Mouse (Mus musculus) intestine, embryonic 16.5 days (tissue): ENCODE results near the gene Rnd1. TPM values are rescaled to one million over a fixed set of nuclear protein-coding genes. Genes with fewer than 3 reads are reported as not detected.

Experiments
- ATAC-seq: fragments of 200-750 bp; cut with Nextera tagmentation; 2 replicates; pipeline ENCODE4 v1.8.0; 2017; ENCODE audit warnings: moderate TSS enrichment, moderate library complexity
- H3K27ac ChIP-seq: fragments of 300-500 bp; sonication (generic); 2 replicates; pipeline ENCODE4 v1.5.1; 2014; ENCODE audit warnings: mild to moderate bottlenecking, low read length
- H3K27me3 ChIP-seq: fragments of 300-500 bp; sonication (generic); replicated peaks from 2 replicates; pipeline ENCODE4 v1.6.1; 2014; ENCODE audit warnings: low read length, control low read depth, mixed read lengths; ENCODE audit not compliant: control insufficient read depth, insufficient read depth
- H3K36me3 ChIP-seq: fragments of 300-500 bp; sonication (generic); 2 replicates; pipeline ENCODE4 v1.6.1; 2014; ENCODE audit warnings: low read length, control low read depth; ENCODE audit not compliant: control insufficient read depth, insufficient read depth
- H3K4me1 ChIP-seq: fragments of 300-500 bp; sonication (generic); 2 replicates; pipeline ENCODE4 v1.6.1; 2014; ENCODE audit warnings: low read length, control low read depth, mixed read lengths; ENCODE audit not compliant: control insufficient read depth, insufficient read depth
- H3K4me2 ChIP-seq: fragments of 300-500 bp; sonication (generic); 2 replicates; pipeline ENCODE4 v1.6.1; 2014; ENCODE audit warnings: low read depth, low read length, control low read depth
- H3K4me3 ChIP-seq: fragments of 300-500 bp; sonication (generic); 2 replicates; pipeline ENCODE4 v1.5.1; 2014; ENCODE audit warnings: mild to moderate bottlenecking, low read length
- H3K9ac ChIP-seq: fragments of 300-500 bp; sonication (generic); 2 replicates; pipeline ENCODE4 v1.6.1; 2014; ENCODE audit warnings: low read depth, low read length
- H3K9me3 ChIP-seq: fragments of 300-500 bp; sonication (generic); 2 replicates; pipeline ENCODE4 v1.6.1; 2016; ENCODE audit warnings: low read length, control low read depth; ENCODE audit not compliant: control insufficient read depth
- WGBS: fragments of 180-500 bp; shearing (Covaris S2); extraction: QIAGEN DNeasy Blood & Tissue Kit; methylation state at CpG from one replicate; pipeline ENCODE4 v1.1.7; 2014; 5-methylcytosine and 5-hydroxymethylcytosine counted together
- polyA plus RNA-seq: library from polyadenylated mRNA; unstranded; fragments of >200 nt; fragmentation: Nextera tagmentation; extraction: Ambion mirVana; gene quantifications from 2 replicates; pipeline ENCODE4 v1.2.1, GENCODE M21; 2015

The Rnd1 gene
- polyA plus RNA-seq, 1 experiment from 2014 or later, result 0.95 TPM

- peaks cover 13% of the 10 kb centered on the region for H3K4me1 ChIP-seq
- no peaks in the 10 kb centered on the region for H3K9me3 ChIP-seq
- no peak overlapping the region for H3K4me2 ChIP-seq
- H3K27ac ChIP-seq, result no peak overlapping the region
- no peak overlapping the region for H3K4me3 ChIP-seq
- H3K9ac ChIP-seq, result no peak overlapping the region
- peaks cover 28% of the 10 kb centered on the region for H3K27me3 ChIP-seq
- WGBS, result 79% methylated on average over 7 of the region's 7 CpGs
- no peaks in the 10 kb centered on the region for H3K36me3 ChIP-seq
- no peak for ATAC-seq
Observed at GRCm38 (mm10) chr15:98673732-98674131, 3.5 kb downstream of the Rnd1 start.

- no peak for ATAC-seq
- H3K9ac ChIP-seq, result no peak overlapping the region
- H3K9me3 ChIP-seq, result no peaks in the 10 kb centered on the region
- no peaks in the 10 kb centered on the region for H3K36me3 ChIP-seq
- no peak overlapping the region for H3K27ac ChIP-seq
- WGBS, result 50% methylated on average over 4 of the region's 4 CpGs
- peaks cover 12% of the 10 kb centered on the region for H3K4me1 ChIP-seq
- no peak overlapping the region for H3K4me3 ChIP-seq
- H3K27me3 ChIP-seq, result peaks cover 23% of the 10 kb centered on the region
- H3K4me2 ChIP-seq, result no peak overlapping the region
Observed at GRCm38 (mm10) chr15:98672592-98672991, 4.7 kb downstream of the Rnd1 start.

DNA sequence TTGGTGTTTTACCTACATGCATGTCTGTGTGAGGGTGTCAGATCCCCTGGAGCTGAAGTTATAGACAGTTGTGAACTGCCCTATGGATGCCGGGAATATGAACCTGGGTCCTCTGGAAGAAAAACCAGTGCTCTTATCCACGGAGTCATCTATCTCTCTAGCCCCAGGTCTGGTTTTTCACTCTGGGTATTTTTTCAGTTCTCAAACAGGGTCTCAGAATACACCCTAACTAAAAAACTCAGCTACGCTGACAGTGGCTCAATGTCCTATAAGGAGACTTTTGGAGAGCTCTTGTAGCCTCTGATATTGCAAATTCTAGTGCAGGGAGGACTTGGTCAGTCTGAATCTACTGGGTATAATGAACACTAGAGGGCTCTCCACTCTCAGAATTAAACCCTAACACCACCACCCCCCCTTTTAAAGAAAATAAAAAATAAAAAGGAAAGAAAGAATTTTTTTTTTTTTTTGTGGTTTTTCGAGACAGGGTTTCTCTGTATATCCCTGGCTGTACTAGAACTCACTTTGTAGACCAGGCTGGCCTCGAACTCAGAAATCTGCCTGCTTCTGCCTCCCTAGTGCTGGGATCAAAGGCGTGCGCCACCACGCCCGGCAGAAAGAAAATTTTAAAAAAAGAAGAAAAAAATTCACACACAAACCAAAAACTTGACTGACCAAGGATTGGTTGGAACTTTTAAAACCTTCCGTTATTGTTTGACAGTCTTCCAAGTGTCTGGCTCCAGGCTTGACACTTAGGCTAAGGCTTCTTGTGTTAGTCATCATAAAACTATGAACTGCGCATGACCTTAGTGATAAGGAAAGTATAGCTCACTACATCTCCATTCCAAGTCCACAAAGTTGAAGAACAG lies 13.0 kb downstream of the Rnd1 start:
- Histone ChIP-seq H3K27ac (no peak overlapping the region), H3K9ac (no peak overlapping the region), H3K9me3 (no peaks in the 10 kb centered on the region), H3K4me1 (no peaks in the 10 kb centered on the region), H3K4me3 (no peak overlapping the region), H3K27me3 (no peaks in the 10 kb centered on the region), H3K4me2 (no peak overlapping the region), H3K36me3 (no peaks in the 10 kb centered on the region)
- no peak for ATAC-seq
- 70% methylated on average over 11 of the region's 11 CpGs for WGBS

GRCm38 (mm10) chr15:98662567-98663545 lies 14.4 kb downstream of the Rnd1 start, which contains the start of gene Ddx23:
TSS of gene Ddx23 (minus strand) at chr15:98662894.
- ATAC-seq, result peak; percentile 97
- no peaks in the 10 kb centered on the region for H3K9me3 ChIP-seq
- peaks cover 8% of the 10 kb centered on the region for H3K36me3 ChIP-seq
- peak within 1 kb of the TSS; percentile 75 for H3K4me3 ChIP-seq
- H3K4me1 ChIP-seq, result no peaks in the 10 kb centered on the region
- peak within 1 kb of the TSS; percentile 91 for H3K9ac ChIP-seq
- H3K4me2 ChIP-seq, result peak within 1 kb of the TSS; percentile 63
- WGBS, result 4% methylated on average over 47 of the region's 48 CpGs
- no peaks in the 10 kb centered on the region for H3K27me3 ChIP-seq
- H3K27ac ChIP-seq, result peak within 1 kb of the TSS; percentile 93

GRCm38 (mm10) chr15:98662198-98662566 lies 15.1 kb downstream of the Rnd1 start:
- Histone ChIP-seq H3K4me3 (peak overlapping the region; percentile 75), H3K9ac (peak overlapping the region; percentile 91), H3K4me1 (no peaks in the 10 kb centered on the region), H3K9me3 (no peaks in the 10 kb centered on the region), H3K36me3 (peaks cover 13% of the 10 kb centered on the region), H3K27me3 (no peaks in the 10 kb centered on the region), H3K4me2 (peak overlapping the region; percentile 63), H3K27ac (peak overlapping the region; percentile 93)
- WGBS, result under 1% methylated on average over 14 of the region's 14 CpGs
- ATAC-seq, result no peak

DNA sequence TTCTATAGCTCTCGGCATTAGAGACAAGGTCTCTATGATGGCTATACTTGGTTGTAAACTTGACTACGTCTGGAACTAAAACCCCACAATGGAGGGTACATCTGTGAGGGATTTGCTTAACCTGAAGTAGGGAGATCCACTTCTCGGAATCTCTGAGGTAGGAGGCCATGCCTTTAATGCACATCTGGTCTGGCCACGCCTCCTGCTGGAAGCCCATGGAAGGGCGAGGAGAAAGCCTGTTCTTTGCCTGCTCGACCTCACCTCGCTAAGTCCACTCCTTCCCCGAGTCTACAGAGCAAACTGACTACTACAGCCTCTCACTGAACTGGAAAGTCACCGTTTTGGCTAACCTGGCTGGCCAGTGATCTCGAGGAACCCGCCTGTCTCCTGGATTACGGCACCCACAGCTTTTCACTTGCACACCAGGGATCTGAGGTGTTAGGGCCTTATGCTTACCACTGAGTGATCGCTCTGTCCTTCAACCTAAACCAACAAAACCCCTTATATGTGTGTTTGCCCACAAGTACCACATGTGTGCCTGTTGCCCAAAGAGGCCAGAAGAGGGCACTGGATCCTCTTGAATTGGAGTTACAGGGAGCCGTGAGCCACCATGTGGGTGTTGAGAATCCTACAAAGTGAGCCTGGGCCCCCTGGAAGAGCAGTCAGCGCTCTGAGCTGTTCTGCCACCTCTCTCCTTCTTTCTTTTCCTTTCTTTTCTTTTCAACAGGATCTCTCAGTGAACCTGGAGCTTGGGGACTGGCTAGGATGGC lies 20.1 kb downstream of the Rnd1 start:
- Histone ChIP-seq H3K4me1 (no peaks in the 10 kb centered on the region), H3K9ac (no peak overlapping the region), H3K4me3 (no peak overlapping the region), H3K36me3 (peaks cover 39% of the 10 kb centered on the region), H3K27ac (no peak overlapping the region), H3K27me3 (no peaks in the 10 kb centered on the region), H3K4me2 (no peak overlapping the region), H3K9me3 (no peaks in the 10 kb centered on the region)
- WGBS, result 78% methylated on average over 15 of the region's 15 CpGs
- ATAC-seq, result no peak

DNA sequence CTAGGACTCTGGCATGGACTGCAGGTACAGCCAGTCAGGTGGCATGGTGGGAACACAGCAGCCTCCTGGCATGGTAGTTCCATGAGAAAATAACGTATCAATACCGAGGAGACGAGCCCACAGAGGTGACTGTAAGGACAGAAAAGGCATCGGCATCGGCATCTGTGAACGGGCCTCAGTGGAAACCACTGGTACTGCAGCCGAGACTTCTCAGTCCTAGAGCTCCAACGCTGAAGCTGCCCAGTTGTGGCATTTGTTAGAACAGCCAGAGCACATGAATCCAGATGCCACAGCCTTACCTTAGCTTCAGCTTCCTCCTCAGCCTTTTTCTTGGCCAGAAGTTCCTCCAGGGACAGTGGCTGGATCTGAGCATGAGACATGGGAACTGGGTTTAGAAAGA lies 25.1 kb downstream of the Rnd1 start:
- Histone ChIP-seq H3K9me3 (no peaks in the 10 kb centered on the region), H3K27ac (no peak overlapping the region), H3K27me3 (no peaks in the 10 kb centered on the region), H3K4me3 (no peak overlapping the region), H3K36me3 (peaks cover 61% of the 10 kb centered on the region), H3K4me2 (no peak overlapping the region), H3K9ac (no peak overlapping the region), H3K4me1 (no peaks in the 10 kb centered on the region)
- no peak for ATAC-seq
- WGBS, result 95% methylated on average over 8 of the region's 8 CpGs

- no peaks in the 10 kb centered on the region for H3K4me1 ChIP-seq
- H3K36me3 ChIP-seq, result peaks cover 62% of the 10 kb centered on the region
- no peaks in the 10 kb centered on the region for H3K9me3 ChIP-seq
- no peak overlapping the region for H3K9ac ChIP-seq
- H3K4me3 ChIP-seq, result no peak overlapping the region
- ATAC-seq, result no peak
- 91% methylated on average over 15 of the region's 15 CpGs for WGBS
- no peak overlapping the region for H3K4me2 ChIP-seq
- H3K27ac ChIP-seq, result no peak overlapping the region
- H3K27me3 ChIP-seq, result no peaks in the 10 kb centered on the region
Observed at GRCm38 (mm10) chr15:98651431-98651830, 25.8 kb downstream of the Rnd1 start.

DNA sequence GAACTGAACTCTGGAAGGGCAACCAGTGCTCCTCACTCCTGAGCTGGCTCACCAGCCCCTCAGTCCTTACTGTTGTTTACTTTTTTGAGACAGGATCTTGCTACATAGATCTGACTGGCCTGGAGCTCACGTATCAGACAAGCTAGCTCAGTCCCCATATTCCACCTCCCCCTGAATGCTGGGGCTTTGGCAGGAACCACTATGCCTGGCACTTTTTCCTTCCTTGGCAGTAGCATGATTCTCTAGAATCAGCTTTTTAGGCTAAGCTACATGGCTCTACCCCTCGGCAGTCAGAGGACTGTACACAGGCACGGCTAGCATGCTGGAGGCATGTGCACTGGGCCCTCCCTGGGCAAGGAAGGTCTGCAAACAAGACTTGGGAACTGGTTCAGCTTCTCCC lies 29.2 kb downstream of the Rnd1 start:
- H3K27ac ChIP-seq, result no peak overlapping the region
- no peak overlapping the region for H3K9ac ChIP-seq
- H3K36me3 ChIP-seq, result peaks cover 68% of the 10 kb centered on the region
- H3K4me1 ChIP-seq, result no peaks in the 10 kb centered on the region
- 94% methylated on average over 3 of the region's 3 CpGs for WGBS
- no peak for ATAC-seq
- no peaks in the 10 kb centered on the region for H3K9me3 ChIP-seq
- H3K27me3 ChIP-seq, result no peaks in the 10 kb centered on the region
- no peak overlapping the region for H3K4me3 ChIP-seq
- no peak overlapping the region for H3K4me2 ChIP-seq
